Mouse (Mus musculus): ENCODE results near the gene St6galnac4. TPM values are rescaled to one million over a fixed set of nuclear protein-coding genes. Genes with fewer than 3 reads are reported as not detected.

Gene St6galnac4
- total RNA-seq, 1 experiment from 2014 or later, result 13.6 TPM

- no peak for ATAC-seq (ENCODE audit: extremely low read depth, insufficient number of reproducible peaks, low FRiP score, poor library complexity, severe bottlenecking)
Observed at GRCm38 (mm10) chr2:32639632-32640031, 52.7 kb downstream of the St6galnac4 start.

GRCm38 (mm10) chr2:32640550-32641051 is 53.7 kb downstream of the St6galnac4 start:
- no peak for ATAC-seq (ENCODE audit: extremely low read depth, insufficient number of reproducible peaks, low FRiP score, poor library complexity, severe bottlenecking)

DNA sequence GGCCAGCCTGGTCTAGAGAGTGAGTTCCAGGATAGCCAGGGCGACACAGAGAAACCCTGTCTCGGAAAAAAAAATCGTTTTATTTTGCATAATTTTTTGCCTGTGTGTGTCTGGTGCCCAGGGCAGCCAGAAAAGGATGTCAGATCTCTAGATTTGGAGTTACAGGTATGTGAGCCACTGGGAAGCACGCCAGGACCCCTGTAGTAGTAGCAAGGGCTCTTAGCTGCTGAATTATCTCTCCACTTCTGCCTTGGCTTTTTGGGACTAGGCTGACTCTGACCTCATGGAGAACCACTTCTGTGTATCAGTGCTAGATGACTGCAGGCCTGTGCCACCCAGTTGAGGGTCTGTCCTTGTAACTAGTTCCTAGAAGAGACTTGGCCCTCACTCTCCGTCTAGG is 54.9 kb downstream of the St6galnac4 start:
- no peak for ATAC-seq (ENCODE audit: extremely low read depth, insufficient number of reproducible peaks, low FRiP score, poor library complexity, severe bottlenecking)

DNA sequence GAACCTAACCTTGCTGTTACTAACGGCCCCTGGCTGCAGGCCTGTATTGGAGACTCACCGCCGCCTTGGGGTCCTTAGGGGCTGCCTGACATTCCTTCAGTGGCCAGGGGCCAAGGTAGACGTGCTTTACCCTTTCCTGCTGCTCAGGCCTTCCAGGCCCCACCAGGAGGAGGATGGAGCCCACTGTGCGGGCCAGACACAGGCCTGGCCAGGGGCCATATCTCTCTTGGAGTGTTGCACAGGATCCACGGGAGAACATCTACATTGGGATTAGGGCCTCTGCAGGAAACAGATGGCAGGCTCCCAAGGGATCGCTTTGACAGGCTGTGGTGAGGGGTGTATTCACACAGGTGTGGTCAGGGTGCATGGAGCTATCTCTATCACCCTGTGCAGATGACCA is 55.9 kb downstream of the St6galnac4 start:
- ATAC-seq (ENCODE audit: extremely low read depth, insufficient number of reproducible peaks, low FRiP score, poor library complexity, severe bottlenecking), result no peak

GRCm38 (mm10) chr2:32644083-32644482 is 57.2 kb downstream of the St6galnac4 start:
- no peak for ATAC-seq (ENCODE audit: extremely low read depth, insufficient number of reproducible peaks, low FRiP score, poor library complexity, severe bottlenecking)

DNA sequence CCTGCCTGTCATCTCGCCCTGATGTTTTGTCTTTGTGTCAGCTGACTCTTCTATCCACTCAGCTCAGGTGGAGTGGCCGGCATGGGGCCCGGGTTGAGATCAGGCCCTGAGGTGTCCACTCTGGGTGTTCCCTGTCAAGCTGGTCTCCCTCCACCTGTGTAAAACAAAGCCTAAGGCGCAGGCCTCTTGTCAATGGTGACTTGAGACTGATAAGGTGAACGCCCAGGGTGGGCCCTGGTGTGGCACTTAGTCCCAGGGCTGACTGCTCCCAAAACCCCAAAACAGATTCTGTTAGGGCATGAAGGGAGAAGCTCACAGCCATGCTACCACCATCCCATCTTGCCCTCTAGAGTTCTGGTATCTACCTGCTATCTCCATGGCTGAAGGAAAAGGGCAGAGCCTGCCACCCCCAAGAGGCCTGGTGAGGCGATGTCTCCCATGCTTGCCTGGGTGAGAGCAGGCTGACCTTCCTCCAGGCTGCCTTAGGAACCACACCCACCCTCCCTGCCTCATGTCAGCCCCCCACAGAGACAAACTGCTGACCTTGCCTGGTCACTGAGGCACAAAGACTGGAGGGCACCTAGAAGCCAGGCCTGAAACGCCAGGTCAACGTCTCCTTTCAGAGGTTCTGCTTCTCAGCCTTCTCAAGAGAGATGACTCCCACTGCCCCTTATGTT is 58.0 kb downstream of the St6galnac4 start:
- ATAC-seq (ENCODE audit: extremely low read depth, insufficient number of reproducible peaks, low FRiP score, poor library complexity, severe bottlenecking), result no peak

GRCm38 (mm10) chr2:32645647-32646046 is 58.8 kb downstream of the St6galnac4 start:
- ATAC-seq (ENCODE audit: extremely low read depth, insufficient number of reproducible peaks, low FRiP score, poor library complexity, severe bottlenecking), result no peak

DNA sequence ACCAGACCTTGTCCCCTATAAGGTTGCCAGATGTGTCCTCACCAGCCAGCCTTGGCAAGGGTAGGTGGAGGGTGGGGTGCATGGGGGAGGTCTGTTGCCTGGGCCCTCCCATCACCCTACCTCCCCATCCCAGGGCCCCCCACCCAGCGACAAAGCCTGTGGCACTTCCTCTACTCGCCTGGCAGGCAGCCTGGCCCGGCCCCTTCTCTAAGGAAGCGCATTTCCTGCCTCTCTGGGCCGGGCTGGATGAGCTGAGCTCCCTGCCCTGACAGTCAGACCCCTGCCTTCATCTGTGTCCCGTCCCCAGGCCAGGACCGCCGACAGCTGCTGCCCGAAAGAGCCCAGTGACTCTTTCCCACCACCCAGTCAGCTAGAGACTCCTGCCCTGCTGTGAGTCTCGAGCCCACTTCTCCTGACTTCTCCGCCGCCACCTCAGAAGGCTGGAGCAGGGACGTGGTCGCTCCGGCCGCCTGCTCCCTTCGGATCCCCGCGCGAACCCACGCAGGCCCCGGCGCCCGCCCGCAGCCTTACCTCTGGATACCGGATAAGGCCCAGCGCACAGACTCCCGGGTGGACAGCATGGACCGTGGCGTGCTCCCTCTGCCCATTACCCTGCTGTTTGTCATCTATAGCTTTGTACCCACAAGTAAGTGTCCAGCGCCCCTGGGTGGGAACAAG is 59.6 kb downstream of the St6galnac4 start, which contains the start of gene Eng:
Gene Eng, plus strand, starts transcription at position 217 of the 678 bp plus-strand sequence.
- no peak for ATAC-seq (ENCODE audit: extremely low read depth, insufficient number of reproducible peaks, low FRiP score, poor library complexity, severe bottlenecking)

GRCm38 (mm10) chr2:32647366-32647765 is 60.5 kb downstream of the St6galnac4 start:
- ATAC-seq (ENCODE audit: extremely low read depth, insufficient number of reproducible peaks, low FRiP score, poor library complexity, severe bottlenecking), result no peak

Other genes starting within 250 kb of the St6galnac4 start
- gene Ciz1, start 234.8 kb upstream of the St6galnac4 start, total RNA-seq (2017), result 120 and 134 TPM in 2 replicates
- not detected in 2 replicates for gene Dnm1, start 233.8 kb upstream of the St6galnac4 start, total RNA-seq (2017)
- 31.8 and 39.5 TPM in 2 replicates for gene 1110008P14Rik, start 205.2 kb upstream of the St6galnac4 start, total RNA-seq (2017)
- gene Lcn2, start 198.8 kb upstream of the St6galnac4 start, total RNA-seq (2017), result 246 and 252 TPM in 2 replicates
- 2.9 and 4.1 TPM in 2 replicates for gene Ptges2, start 191.2 kb upstream of the St6galnac4 start, total RNA-seq (2017)
- gene Naif1, start 136.6 kb upstream of the St6galnac4 start, total RNA-seq (2017), result 6.1 and 6.4 TPM in 2 replicates
- 15.2 and 17.8 TPM in 2 replicates for gene Slc25a25, start 135.7 kb upstream of the St6galnac4 start, total RNA-seq (2017)
- 36.8 and 38.4 TPM in 2 replicates for gene Fam102a, start 51.8 kb upstream of the St6galnac4 start, total RNA-seq (2017)
- 38.6 and 47.6 TPM in 2 replicates for gene Dpm2, start 16.2 kb upstream of the St6galnac4 start, total RNA-seq (2017)
- gene Pip5kl1, start 12.3 kb upstream of the St6galnac4 start, total RNA-seq (2017), result 1.3 and 1.4 TPM in 2 replicates
- not detected in 2 replicates for gene 9430097D07Rik, start 11.4 kb upstream of the St6galnac4 start, total RNA-seq (2017)
- 4.7 and 5.4 TPM in 2 replicates for gene St6galnac6, start 12.6 kb downstream of the St6galnac4 start, total RNA-seq (2017)
- not detected in 2 replicates for gene Ak1, start 34.7 kb downstream of the St6galnac4 start, total RNA-seq (2017)
- 0.25 TPM in 1 of 2 replicates, not detected in the other for gene Eng, start 59.5 kb downstream of the St6galnac4 start, total RNA-seq (2017)
- 9.0 and 10.1 TPM in 2 replicates for gene Fpgs, start 117.0 kb downstream of the St6galnac4 start, total RNA-seq (2017)
- 97.2 and 121 TPM in 2 replicates for gene Cdk9, start 126.0 kb downstream of the St6galnac4 start, total RNA-seq (2017)
- gene Sh2d3c, start 134.0 kb downstream of the St6galnac4 start, total RNA-seq (2017), result 151 and 152 TPM in 2 replicates
- gene 6330409D20Rik, start 153.9 kb downstream of the St6galnac4 start, total RNA-seq (2017), result not detected in 2 replicates
- 28.0 and 31.1 TPM in 2 replicates for gene Tor2a, start 170.1 kb downstream of the St6galnac4 start, total RNA-seq (2017)
- 0.12 and 0.47 TPM in 2 replicates for gene Ttc16, start 188.5 kb downstream of the St6galnac4 start, total RNA-seq (2017)
- gene Ptrh1, start 188.7 kb downstream of the St6galnac4 start, total RNA-seq (2017), result 2.0 TPM in 1 of 2 replicates, not detected in the other
- gene Cfap157, start 197.3 kb downstream of the St6galnac4 start, total RNA-seq (2017), result not detected in 2 replicates

All from neutrophil, adult 5-6 weeks (primary cell).